Mouse (Mus musculus): ENCODE results near the gene Dusp23. TPM values are rescaled to one million over a fixed set of nuclear protein-coding genes. Genes with fewer than 3 reads are reported as not detected.

The Dusp23 gene
- polyA plus RNA-seq, 1 experiment from 2014 or later, result 17.1 TPM

GRCm38 (mm10) chr1:172657266-172657665 lies 24.5 kb upstream of the Dusp23 start:
- no peak overlapping the region for H3K9ac ChIP-seq (ENCODE audit: low read length)
- DNase-seq (ENCODE audit: low spot score) (peak; percentile 1), ATAC-seq (ENCODE audit: low FRiP score, low TSS enrichment) (no peak)
- 80% methylated on average over 3 of the region's 3 CpGs for WGBS
- no peaks in the 10 kb centered on the region for H3K9me3 ChIP-seq (ENCODE audit: control insufficient read depth, low read length)
- H3K36me3 ChIP-seq (ENCODE audit: control insufficient read depth, insufficient read depth, low read length), result no peaks in the 10 kb centered on the region
- H3K4me2 ChIP-seq (replicated peaks; ENCODE audit: low read depth), result no peak overlapping the region
- no peaks in the 10 kb centered on the region for H3K27me3 ChIP-seq (ENCODE audit: control insufficient read depth, insufficient read depth, low read length)
- no peaks in the 10 kb centered on the region for H3K4me1 ChIP-seq (replicated peaks; ENCODE audit: control insufficient read depth, insufficient read depth)
- TF ChIP-seq CTCF (IDR thresholded peaks at IDR 0.05; ENCODE audit: low read depth), result no peak
- no peak for TF ChIP-seq EP300 (optimal IDR thresholded peaks at IDR 0.05)
- H3K4me3 ChIP-seq (ENCODE audit: low read depth, low read length), result no peak overlapping the region
- no peak overlapping the region for H3K27ac ChIP-seq (replicated peaks)

GRCm38 (mm10) chr1:172653900-172654299 lies 21.1 kb upstream of the Dusp23 start:
- H3K4me3 ChIP-seq (ENCODE audit: low read depth, low read length), result no peak overlapping the region
- no peaks in the 10 kb centered on the region for H3K36me3 ChIP-seq (ENCODE audit: control insufficient read depth, insufficient read depth, low read length)
- peak; percentile 10 for DNase-seq (ENCODE audit: low spot score)
- ATAC-seq (ENCODE audit: low FRiP score, low TSS enrichment), result no peak
- H3K4me2 ChIP-seq (replicated peaks; ENCODE audit: low read depth), result no peak overlapping the region
- no peaks in the 10 kb centered on the region for H3K9me3 ChIP-seq (ENCODE audit: control insufficient read depth, low read length)
- WGBS, result 64% methylated on average over 6 of the region's 6 CpGs
- no peaks in the 10 kb centered on the region for H3K27me3 ChIP-seq (ENCODE audit: control insufficient read depth, insufficient read depth, low read length)
- H3K9ac ChIP-seq (ENCODE audit: low read length), result no peak overlapping the region
- H3K27ac ChIP-seq (replicated peaks), result no peak overlapping the region
- H3K4me1 ChIP-seq (replicated peaks; ENCODE audit: control insufficient read depth, insufficient read depth), result no peaks in the 10 kb centered on the region
- no peak for TF ChIP-seq EP300 (optimal IDR thresholded peaks at IDR 0.05)
- TF ChIP-seq CTCF (IDR thresholded peaks at IDR 0.05; ENCODE audit: low read depth), result no peak

GRCm38 (mm10) chr1:172652040-172652662 lies 19.4 kb upstream of the Dusp23 start:
- ATAC-seq (ENCODE audit: low FRiP score, low TSS enrichment) (no peak), DNase-seq (ENCODE audit: low spot score) (peak; percentile 11)
- Histone ChIP-seq H3K4me2 (replicated peaks; ENCODE audit: low read depth) (no peak overlapping the region), H3K27me3 (ENCODE audit: control insufficient read depth, insufficient read depth, low read length) (no peaks in the 10 kb centered on the region), H3K9ac (ENCODE audit: low read length) (no peak overlapping the region), H3K9me3 (ENCODE audit: control insufficient read depth, low read length) (no peaks in the 10 kb centered on the region), H3K36me3 (ENCODE audit: control insufficient read depth, insufficient read depth, low read length) (no peaks in the 10 kb centered on the region), H3K4me3 (ENCODE audit: low read depth, low read length) (no peak overlapping the region), H3K27ac (replicated peaks) (no peak overlapping the region), H3K4me1 (replicated peaks; ENCODE audit: control insufficient read depth, insufficient read depth) (no peaks in the 10 kb centered on the region)
- WGBS, result 50% methylated on average over 18 of the region's 18 CpGs
- TF ChIP-seq CTCF (IDR thresholded peaks at IDR 0.05; ENCODE audit: low read depth) (no peak), EP300 (optimal IDR thresholded peaks at IDR 0.05) (no peak)

GRCm38 (mm10) chr1:172651288-172651987 lies 18.7 kb upstream of the Dusp23 start:
- Histone ChIP-seq H3K27me3 (ENCODE audit: control insufficient read depth, insufficient read depth, low read length) (no peaks in the 10 kb centered on the region), H3K4me3 (ENCODE audit: low read depth, low read length) (no peak overlapping the region), H3K27ac (replicated peaks) (no peak overlapping the region), H3K4me2 (replicated peaks; ENCODE audit: low read depth) (no peak overlapping the region), H3K4me1 (replicated peaks; ENCODE audit: control insufficient read depth, insufficient read depth) (no peaks in the 10 kb centered on the region), H3K9ac (ENCODE audit: low read length) (no peak overlapping the region), H3K36me3 (ENCODE audit: control insufficient read depth, insufficient read depth, low read length) (no peaks in the 10 kb centered on the region), H3K9me3 (ENCODE audit: control insufficient read depth, low read length) (no peaks in the 10 kb centered on the region)
- no peak for DNase-seq (ENCODE audit: low spot score)
- no peak for ATAC-seq (ENCODE audit: low FRiP score, low TSS enrichment)
- TF ChIP-seq EP300 (optimal IDR thresholded peaks at IDR 0.05) (no peak), CTCF (IDR thresholded peaks at IDR 0.05; ENCODE audit: low read depth) (no peak)
- WGBS, result 59% methylated on average over 10 of the region's 10 CpGs

GRCm38 (mm10) chr1:172650519-172651287 lies 17.9 kb upstream of the Dusp23 start:
- peak; percentile 67 for TF ChIP-seq CTCF (IDR thresholded peaks at IDR 0.05; ENCODE audit: low read depth)
- TF ChIP-seq EP300 (optimal IDR thresholded peaks at IDR 0.05), result no peak
- Histone ChIP-seq H3K9me3 (ENCODE audit: control insufficient read depth, low read length) (no peaks in the 10 kb centered on the region), H3K9ac (ENCODE audit: low read length) (no peak overlapping the region), H3K4me2 (replicated peaks; ENCODE audit: low read depth) (no peak overlapping the region), H3K4me1 (replicated peaks; ENCODE audit: control insufficient read depth, insufficient read depth) (no peaks in the 10 kb centered on the region), H3K36me3 (ENCODE audit: control insufficient read depth, insufficient read depth, low read length) (no peaks in the 10 kb centered on the region), H3K27ac (replicated peaks) (no peak overlapping the region), H3K27me3 (ENCODE audit: control insufficient read depth, insufficient read depth, low read length) (no peaks in the 10 kb centered on the region), H3K4me3 (ENCODE audit: low read depth, low read length) (no peak overlapping the region)
- ATAC-seq (ENCODE audit: low FRiP score, low TSS enrichment) (no peak), DNase-seq (ENCODE audit: low spot score) (no peak)
- 52% methylated on average over 8 of the region's 8 CpGs for WGBS
